Mouse (Mus musculus) forebrain, embryonic 13.5 days (tissue): ENCODE results near the gene Fpr-rs3. TPM values are rescaled to one million over a fixed set of nuclear protein-coding genes. Genes with fewer than 3 reads are reported as not detected.

Experiments used
- ATAC-seq: fragments of 200-750 bp; cut with Nextera tagmentation; 2 replicates; pipeline ENCODE4 v1.8.0; 2017
- H3K27ac ChIP-seq: fragments of 300-500 bp; sonication (generic); 2 replicates; pipeline ENCODE4 v1.5.1; 2015; ENCODE audit warnings: inconsistent platforms, mild to moderate bottlenecking, moderate library complexity
- H3K27me3 ChIP-seq: fragments of 300-500 bp; sonication (generic); 2 replicates; pipeline ENCODE4 v1.6.1; 2015; ENCODE audit warnings: mild to moderate bottlenecking, inconsistent platforms
- H3K36me3 ChIP-seq: fragments of 300-500 bp; sonication (generic); 2 replicates; pipeline ENCODE4 v1.6.1; 2015; ENCODE audit warnings: mild to moderate bottlenecking, inconsistent platforms; ENCODE audit not compliant: poor library complexity, severe bottlenecking
- H3K4me1 ChIP-seq: fragments of 300-500 bp; sonication (generic); 2 replicates; pipeline ENCODE4 v1.6.1; 2015; ENCODE audit warnings: inconsistent platforms
- H3K4me2 ChIP-seq: fragments of 300-500 bp; sonication (generic); 2 replicates; pipeline ENCODE4 v1.6.1; 2015; ENCODE audit warnings: inconsistent platforms, mild to moderate bottlenecking, moderate library complexity
- H3K4me3 ChIP-seq: fragments of 300-500 bp; sonication (generic); 2 replicates; pipeline ENCODE4 v1.5.1; 2015; ENCODE audit warnings: mild to moderate bottlenecking, inconsistent platforms
- H3K9ac ChIP-seq: fragments of 300-500 bp; sonication (generic); 2 replicates; pipeline ENCODE4 v1.6.1; 2015; ENCODE audit warnings: mild to moderate bottlenecking, inconsistent platforms
- H3K9me3 ChIP-seq: fragments of 300-500 bp; sonication (generic); replicated peaks from 2 replicates; pipeline ENCODE4 v1.6.1; 2016; ENCODE audit warnings: inconsistent platforms
- WGBS: fragments of 180-500 bp; shearing (Covaris S2); methylation state at CpG from one replicate; pipeline ENCODE4 v1.1.7; 2015; 5-methylcytosine and 5-hydroxymethylcytosine counted together
- polyA plus RNA-seq: library from polyadenylated mRNA; unstranded; fragments of >200 nt; fragmentation: Nextera tagmentation; extraction: Ambion mirVana; gene quantifications from 2 replicates; pipeline ENCODE4 v1.2.1, GENCODE M21; 2015

The Fpr-rs3 gene
- polyA plus RNA-seq, result not detected in 2 replicates

DNA sequence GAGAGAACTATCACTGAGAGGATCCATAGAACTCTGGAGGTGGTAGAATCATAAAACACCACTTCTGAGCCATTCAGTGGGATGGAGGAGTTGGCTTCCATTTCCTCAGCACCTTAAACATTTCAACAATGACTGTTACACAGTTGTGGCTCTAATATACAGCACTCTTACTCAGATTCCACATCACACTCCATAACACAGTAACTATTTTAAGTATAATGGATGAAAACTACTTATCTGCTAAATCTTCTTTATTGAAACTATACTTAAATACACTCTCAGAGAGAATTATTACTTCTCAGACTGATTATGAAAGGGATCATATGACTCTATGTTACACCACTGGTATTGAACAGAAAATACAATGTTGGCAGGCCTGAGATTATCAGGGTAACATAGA lies at the start of gene Fpr-rs3:
Gene Fpr-rs3 (minus strand): TSS at position 101 of the 400 bp plus-strand sequence.
- Histone ChIP-seq H3K27ac (no peak within 1 kb of the TSS), H3K4me2 (no peak within 1 kb of the TSS), H3K9me3 (peaks cover 16% of the 10 kb centered on the region)

DNA sequence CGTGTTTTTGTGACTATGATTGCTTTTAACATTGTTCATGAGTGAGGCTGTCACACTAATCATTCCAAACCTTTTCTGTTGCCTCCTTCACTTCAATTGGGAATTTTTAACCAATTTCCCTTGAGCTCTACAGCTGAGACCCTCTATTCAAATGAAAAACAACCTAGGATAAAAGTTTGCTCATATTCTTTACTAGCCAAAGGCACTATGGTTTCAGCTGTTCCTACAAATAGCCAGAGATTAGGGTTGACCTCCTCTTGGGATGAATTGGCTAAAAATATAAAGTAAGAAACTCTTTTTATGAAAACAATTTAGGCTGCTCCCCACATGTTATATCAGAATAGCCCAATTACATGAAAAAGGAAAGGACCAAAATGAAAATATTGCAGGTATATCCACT lies 28.4 kb downstream of the Fpr-rs3 start, which contains the start of gene Vmn2r110:
Gene Vmn2r110 (minus strand): TSS at position 101 of the 400 bp plus-strand sequence.
- ATAC-seq, result no peak
- no peaks in the 10 kb centered on the region for H3K4me1 ChIP-seq

More for the DNA sequence above, at the start of gene Fpr-rs3:
- ATAC-seq, result no peak
- no peak within 1 kb of the TSS for H3K9ac ChIP-seq
- no peaks in the 10 kb centered on the region for H3K27me3 ChIP-seq
- H3K4me3 ChIP-seq, result no peak within 1 kb of the TSS
- H3K36me3 ChIP-seq, result no peaks in the 10 kb centered on the region
- H3K4me1 ChIP-seq, result no peaks in the 10 kb centered on the region

More for the DNA sequence above, 28.4 kb downstream of the Fpr-rs3 start, which contains the start of gene Vmn2r110:
- Histone ChIP-seq H3K9me3 (peaks cover 6% of the 10 kb centered on the region), H3K4me3 (no peak within 1 kb of the TSS), H3K9ac (no peak within 1 kb of the TSS), H3K4me2 (no peak within 1 kb of the TSS), H3K36me3 (no peaks in the 10 kb centered on the region), H3K27ac (no peak within 1 kb of the TSS), H3K27me3 (no peaks in the 10 kb centered on the region)
- 34% methylated on average over 1 of the region's 1 CpGs for WGBS

Other genes starting within 250 kb of the Fpr-rs3 start
- gene Vmn1r224, start 210.7 kb downstream of the Fpr-rs3 start, polyA plus RNA-seq, result not detected in 2 replicates
- not detected in 2 replicates for gene Vmn2r108, start 143.5 kb downstream of the Fpr-rs3 start, polyA plus RNA-seq
- gene Vmn1r225, start 126.7 kb downstream of the Fpr-rs3 start, polyA plus RNA-seq, result not detected in 2 replicates
- not detected in 2 replicates for gene Vmn2r109, start 60.1 kb downstream of the Fpr-rs3 start, polyA plus RNA-seq
- gene Vmn2r110, start 28.5 kb downstream of the Fpr-rs3 start, polyA plus RNA-seq, result 0.03 TPM in 2 replicates
- gene Vmn1r226, start 58.0 kb upstream of the Fpr-rs3 start, polyA plus RNA-seq, result not detected in 2 replicates
- gene Vmn1r227, start 105.0 kb upstream of the Fpr-rs3 start, polyA plus RNA-seq, result not detected in 2 replicates
- not detected in 2 replicates for gene Vmn1r228, start 161.3 kb upstream of the Fpr-rs3 start, polyA plus RNA-seq
- gene Vmn1r229, start 186.7 kb upstream of the Fpr-rs3 start, polyA plus RNA-seq, result not detected in 2 replicates
- not detected in 2 replicates for gene Vmn1r230, start 215.6 kb upstream of the Fpr-rs3 start, polyA plus RNA-seq